Mouse (Mus musculus) ES-E14 (cell line): Measurements from ENCODE around the gene Hcrt.

Source experiments
- HCFC1 ChIP-seq: IDR thresholded peaks from 2 replicates; pipeline ENCODE4 v1.6.1; 2012; ENCODE audit warnings: low read length, inconsistent platforms, borderline replicate concordance; ENCODE audit not compliant: insufficient read depth
- ZNF384 ChIP-seq: IDR thresholded peaks from 2 replicates; pipeline ENCODE4 v1.6.1; 2012; ENCODE audit warnings: low read depth, low read length, inconsistent platforms

DNA sequence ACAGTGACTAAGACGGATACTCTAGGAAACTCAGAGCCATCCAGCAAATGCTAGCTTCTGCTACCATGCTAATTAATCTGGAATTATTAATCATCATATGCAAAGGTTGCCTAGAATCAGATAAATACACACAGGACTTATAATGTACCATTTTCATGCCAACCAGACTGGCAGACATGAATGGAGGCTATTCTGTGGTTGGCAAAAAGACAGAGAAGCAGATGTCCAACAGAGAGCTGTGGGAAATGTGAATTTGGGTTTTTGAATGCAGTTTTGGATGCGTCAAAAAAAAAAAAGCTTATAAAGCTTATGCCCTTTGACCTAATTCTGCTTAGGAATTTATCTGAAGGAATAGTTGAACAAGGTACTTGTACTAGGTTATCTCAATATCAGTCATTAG is 23.0 kb upstream of the Hcrt start:
- TF ChIP-seq HCFC1 (no peak), ZNF384 (no peak)
